Mouse (Mus musculus) kidney, adult 8-10 months (tissue): ENCODE results near the gene Pard3b.
"Not testable (repeated sequence)": the region's sequence is repeated elsewhere in the genome, so short reads cannot be mapped to it uniquely, and the experiment has no call there.

Experiments
- DNase-seq, 2 experiments: peaks; one replicate each; pipeline ENCODE4 v3.0.0; 2022

The Pard3b gene

DNA sequence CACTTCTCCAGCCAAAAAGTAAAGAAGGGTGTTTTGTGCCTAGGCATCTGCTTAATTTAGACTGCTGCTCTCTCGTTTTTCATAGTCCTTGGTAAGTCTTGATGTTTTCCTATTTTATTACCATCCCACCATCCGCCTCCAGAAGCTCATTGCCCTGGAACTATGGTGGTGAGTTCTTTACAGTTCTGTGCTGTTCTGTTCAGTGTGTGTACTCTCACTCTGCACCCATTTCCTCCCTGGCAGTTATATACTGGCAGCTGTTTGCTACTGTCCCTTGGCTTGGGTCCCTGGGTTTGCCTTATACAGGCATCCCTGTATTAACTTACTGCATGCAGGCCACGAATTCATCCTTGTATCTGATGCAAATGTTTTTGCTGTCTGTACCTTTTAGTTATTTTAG, 956.8 kb downstream of the Pard3b start:
- DNase-seq: no peak

DNA sequence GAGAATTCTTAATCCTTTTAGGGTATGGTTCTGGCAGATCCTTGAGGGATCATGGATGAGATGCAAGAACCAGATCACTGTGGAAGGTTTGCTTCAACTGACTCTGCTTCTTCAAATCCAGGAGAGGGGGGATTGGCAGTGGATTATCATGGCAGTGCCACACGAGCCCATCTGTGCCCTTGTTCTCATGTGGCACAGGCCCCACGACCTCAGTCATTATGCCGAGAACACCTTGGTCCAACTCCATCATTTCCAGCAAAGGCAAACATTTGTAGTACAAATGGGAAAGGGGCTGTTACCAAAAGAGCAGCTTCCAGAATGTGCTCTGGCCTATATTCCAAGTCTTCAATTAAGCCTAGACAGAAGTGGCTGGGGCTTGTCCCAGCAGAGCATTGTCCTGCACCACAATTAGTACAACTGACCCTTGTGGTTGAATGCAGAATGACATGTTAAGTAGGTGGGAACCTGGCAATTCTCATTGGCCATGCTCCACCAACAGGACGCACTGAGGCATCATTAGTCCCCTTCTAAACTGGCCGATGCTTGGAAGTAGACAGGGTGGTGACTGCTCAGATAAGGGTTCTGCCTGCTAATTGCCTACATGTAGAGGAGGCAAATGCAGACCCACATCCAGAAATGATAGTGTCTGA, 959.3 kb downstream of the Pard3b start:
- DNase-seq: no peak

DNA sequence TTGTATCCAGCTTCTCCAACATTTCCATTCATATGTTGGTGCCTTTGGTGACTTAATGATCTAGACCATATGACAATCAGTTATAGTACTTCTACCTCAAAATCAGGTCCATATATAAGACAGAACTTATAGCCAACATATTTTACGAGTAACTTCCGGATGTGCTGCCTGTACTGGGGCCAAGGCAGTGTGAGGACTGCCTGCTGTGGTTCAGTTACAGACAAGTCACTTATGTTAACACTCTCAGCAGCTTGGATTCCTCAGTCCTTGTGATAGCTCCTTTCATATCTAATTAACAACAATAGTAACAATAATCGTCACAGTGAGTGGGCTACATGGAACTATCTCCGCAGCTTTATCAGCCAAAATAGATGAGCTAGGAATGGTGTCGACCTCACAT, 959.9 kb downstream of the Pard3b start:
- no peak for DNase-seq

GRCm38 (mm10) chr1:62604644-62605043, 966.0 kb downstream of the Pard3b start:
- not testable (repeated sequence) for DNase-seq

DNA sequence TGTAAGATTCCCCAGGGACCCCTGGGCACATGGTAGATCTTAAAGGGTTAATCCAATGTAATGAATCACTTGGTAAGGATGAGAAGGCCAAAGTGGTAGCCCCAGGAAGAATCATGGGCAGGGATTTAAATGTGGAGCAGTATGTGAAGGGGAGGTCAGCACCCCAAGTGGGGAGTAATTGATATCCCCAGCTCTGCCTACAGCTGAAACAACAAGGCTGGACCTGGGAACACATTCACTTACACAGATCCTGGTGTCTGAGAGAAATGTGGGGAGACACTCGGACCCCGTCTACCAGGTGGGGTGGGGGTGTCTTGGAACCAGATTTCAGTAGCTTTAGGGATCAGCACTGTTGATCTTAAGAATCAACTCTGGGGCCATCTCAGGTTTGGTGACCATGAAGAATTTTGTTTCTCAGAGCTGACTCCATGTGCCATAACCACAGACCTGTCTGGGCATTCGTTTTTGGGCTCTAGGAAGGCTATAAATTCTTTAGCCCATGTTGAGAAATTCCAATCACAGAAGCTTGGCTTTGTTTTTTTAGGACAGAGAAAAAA, 979.6 kb downstream of the Pard3b start:
- DNase-seq: no peak

- DNase-seq: no peak
Observed at GRCm38 (mm10) chr1:62619456-62619855, 980.8 kb downstream of the Pard3b start.

- DNase-seq: no peak
Observed at GRCm38 (mm10) chr1:62622447-62622846, 983.8 kb downstream of the Pard3b start.

GRCm38 (mm10) chr1:62624166-62624565, 985.5 kb downstream of the Pard3b start:
- DNase-seq: no peak

GRCm38 (mm10) chr1:62624836-62625235, 986.2 kb downstream of the Pard3b start:
- no peak for DNase-seq

DNA sequence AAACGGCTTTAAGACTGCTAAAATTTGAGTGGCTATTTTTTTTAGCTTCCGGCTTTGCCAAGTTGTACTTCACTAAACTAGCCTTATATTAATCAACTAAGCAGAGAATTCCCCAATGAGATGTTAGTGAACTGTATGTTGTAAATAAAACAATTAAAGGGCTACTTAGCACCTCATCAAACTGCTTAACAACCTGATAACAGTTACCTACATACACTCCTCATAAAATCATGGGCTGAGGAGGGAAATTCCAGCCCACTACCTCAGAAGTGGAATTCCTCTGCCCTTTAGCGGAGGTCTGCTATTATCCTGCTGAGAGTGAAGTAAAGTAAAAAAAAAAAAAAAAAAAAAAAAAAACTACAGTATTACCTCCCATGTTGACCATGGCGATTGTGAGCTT, 986.7 kb downstream of the Pard3b start:
- DNase-seq: no peak

- no peak for DNase-seq
Observed at GRCm38 (mm10) chr1:62625819-62626505, 987.3 kb downstream of the Pard3b start.

GRCm38 (mm10) chr1:62629952-62630351, 991.3 kb downstream of the Pard3b start:
- DNase-seq: no peak

DNA sequence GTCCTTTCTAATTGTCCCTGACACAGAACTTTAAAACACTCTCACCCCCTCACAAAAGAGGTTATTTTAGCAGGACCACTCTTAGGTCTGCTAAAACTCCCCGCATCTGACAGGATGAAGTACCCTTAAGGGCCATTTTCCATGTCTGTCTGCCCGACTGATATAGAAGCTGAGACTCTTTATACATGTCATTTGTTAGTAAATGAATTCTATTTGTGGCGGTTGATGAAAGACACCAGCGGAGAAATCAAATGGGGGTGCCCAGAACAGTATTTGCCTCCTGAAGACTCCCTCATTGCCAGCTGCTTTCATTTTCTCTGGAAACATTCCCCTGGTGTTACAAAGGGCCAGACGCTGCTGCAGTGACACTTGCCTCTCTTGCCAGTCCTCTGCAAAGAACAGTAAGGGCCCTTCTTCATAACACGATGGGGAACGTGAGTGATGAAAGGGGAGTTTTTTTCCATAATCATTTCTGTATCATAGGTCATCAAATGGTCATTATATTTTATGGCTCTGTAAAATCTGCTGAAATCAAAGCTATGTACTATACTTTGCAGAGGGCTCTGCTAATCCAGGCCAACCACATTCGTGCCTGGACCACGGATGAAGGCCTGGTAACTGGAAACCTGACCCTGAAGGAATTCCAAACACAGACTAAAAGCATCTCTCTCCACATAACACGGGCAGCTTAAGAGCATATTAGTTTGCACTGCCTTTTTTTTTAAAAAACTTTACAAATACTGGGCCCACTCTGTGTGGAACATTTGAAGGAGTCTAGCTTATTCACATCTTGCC, 993.1 kb downstream of the Pard3b start:
- no peak for DNase-seq

DNA sequence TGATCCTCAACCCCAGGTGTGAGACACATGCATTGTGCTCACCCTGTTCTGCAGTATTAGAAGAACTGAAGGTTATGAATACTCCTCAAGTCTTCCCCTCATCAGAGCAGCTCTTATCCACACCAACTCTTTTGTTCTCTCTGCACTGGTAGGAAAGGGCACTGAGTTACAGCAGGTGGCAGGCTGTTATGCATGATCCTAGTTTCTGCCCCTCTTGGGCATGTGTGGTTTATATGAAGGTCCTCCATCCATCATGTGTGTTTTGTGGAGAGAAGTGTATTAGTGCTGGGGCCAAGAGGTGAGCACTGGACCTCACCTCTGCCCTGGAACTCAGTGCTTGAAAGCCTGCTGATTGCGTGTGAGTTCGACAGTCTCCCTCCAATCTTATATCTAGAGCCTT, 994.3 kb downstream of the Pard3b start:
- no peak for DNase-seq

- no peak for DNase-seq
Observed at GRCm38 (mm10) chr1:62635203-62635602, 996.6 kb downstream of the Pard3b start.

DNA sequence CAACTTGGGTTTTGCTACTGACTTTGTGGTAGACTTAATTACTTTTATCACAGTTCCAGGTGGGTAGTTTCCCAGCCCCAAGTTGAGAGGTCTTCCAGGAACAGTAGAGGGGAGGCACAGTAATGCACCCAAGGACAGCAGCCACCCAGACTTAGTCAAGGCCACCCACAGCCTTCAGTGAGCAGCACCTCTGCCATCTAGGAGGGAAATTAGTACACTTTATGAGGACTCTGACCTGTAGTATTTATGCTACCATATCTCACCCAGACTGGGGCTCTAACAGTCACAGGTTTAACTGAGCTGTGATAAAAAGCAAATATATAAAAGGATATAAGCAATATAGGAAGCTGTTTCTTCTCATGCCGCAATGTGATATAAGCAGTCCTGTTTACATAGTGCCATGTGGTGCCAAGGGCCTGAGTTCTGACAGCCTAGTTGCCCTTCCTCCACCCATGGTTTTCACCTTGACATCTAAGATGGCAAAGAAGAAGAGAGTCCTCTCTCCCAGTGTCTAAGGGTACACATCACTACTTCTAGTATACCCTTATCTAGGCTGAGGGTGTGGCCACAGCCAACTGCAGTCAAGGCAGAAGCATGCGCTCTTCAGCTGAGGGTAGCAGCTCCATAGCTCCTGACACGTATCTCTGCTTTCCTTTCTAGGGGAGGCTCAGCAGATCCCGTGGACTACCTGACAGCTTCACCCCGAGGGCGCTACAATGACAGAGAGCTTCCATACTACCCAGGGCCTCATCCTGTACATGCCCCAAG, 998.5 kb downstream of the Pard3b start:
- no peak for DNase-seq

DNA sequence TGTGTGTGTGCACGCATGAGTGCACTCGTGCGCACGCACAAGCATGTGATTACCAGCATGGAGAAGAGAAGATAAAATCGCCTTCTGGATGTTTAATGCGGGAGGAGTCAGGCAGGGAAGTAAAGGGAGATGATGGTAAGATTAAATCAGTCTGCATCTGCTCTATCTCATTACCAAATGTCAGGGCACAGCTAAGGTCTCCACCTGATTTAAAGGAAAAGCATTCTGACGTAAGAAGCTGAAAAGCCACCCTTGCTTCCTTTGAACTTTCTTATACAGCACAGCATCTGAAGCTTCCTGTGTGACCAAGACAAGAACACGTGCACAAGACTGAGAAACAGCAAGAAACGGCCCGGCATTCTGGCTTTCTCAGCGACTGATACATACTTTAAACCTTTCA, 1000.4 kb downstream of the Pard3b start:
- DNase-seq: no peak

GRCm38 (mm10) chr1:62639440-62639839, 1000.8 kb downstream of the Pard3b start:
- no peak for DNase-seq

GRCm38 (mm10) chr1:62644631-62645278, 1006.1 kb downstream of the Pard3b start:
- DNase-seq: no peak

- DNase-seq: no peak
Observed at GRCm38 (mm10) chr1:62646812-62647211, 1008.2 kb downstream of the Pard3b start.

GRCm38 (mm10) chr1:62648116-62648515, 1009.5 kb downstream of the Pard3b start:
- no peak for DNase-seq

DNA sequence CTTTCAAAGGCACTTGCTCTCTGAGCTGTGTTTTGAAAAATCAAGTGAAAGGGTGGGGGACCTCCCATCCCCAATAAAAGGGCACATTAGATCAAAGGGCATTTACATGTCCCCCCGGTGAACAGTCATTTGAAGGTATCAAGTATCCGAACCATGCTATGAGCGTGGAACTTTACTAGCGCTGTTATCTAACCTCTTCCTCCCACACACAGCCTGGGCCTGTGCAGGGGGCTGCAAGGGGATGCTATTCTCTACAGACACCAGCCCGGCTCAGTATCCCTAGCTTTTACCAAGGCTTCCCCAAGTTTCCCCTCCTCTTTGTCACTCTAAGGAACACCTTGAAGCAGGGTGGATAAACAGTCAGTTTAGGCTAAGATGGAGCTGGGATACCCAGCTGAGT, 1010.0 kb downstream of the Pard3b start:
- DNase-seq: no peak
